Mouse (Mus musculus) E14TG2a.4 (cell line): ENCODE measurements around the gene Fabp6.

Source experiments
- CTCF ChIP-seq: conservative IDR thresholded peaks from 2 replicates; pipeline ENCODE4 v1.5.1; 2014; ENCODE audit warnings: low read length
- POU5F1 ChIP-seq: IDR thresholded peaks from 2 replicates; pipeline ENCODE4 v1.6.1; 2014; ENCODE audit warnings: low read length, borderline replicate concordance

DNA sequence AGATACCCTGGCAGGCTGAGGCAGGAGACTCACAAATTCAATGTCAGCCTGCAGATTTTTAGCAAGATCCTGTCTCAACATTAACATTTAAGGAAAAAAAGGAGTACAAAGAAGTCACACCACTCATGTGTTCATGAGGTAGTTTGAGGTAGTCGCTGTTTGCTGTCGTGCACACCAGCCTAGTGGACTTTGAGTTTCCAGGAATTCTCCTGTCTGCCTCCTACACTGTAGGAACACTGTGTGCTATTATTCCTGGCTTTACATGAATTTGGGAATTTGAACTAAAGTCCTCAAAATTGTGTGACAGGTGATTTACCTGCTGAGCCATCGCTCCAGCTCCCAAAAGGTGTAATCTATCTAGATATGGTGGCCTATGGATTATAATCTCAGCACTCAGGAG, 37.1 kb upstream of the Fabp6 start:
- TF ChIP-seq CTCF (no peak), POU5F1 (no peak)
